Mouse (Mus musculus) lung, postnatal 0 days (tissue): ENCODE data around the gene Nckap5.

Experiments
- CTCF ChIP-seq: IDR thresholded peaks from 2 replicates; pipeline ENCODE4 v1.5.1; 2016; ENCODE audit warnings: antibody characterized with exemption, mild to moderate bottlenecking
- EP300 ChIP-seq: IDR thresholded peaks from 2 replicates; pipeline ENCODE4 v1.6.1; 2016; ENCODE audit warnings: antibody characterized with exemption, mild to moderate bottlenecking, control low read depth

DNA sequence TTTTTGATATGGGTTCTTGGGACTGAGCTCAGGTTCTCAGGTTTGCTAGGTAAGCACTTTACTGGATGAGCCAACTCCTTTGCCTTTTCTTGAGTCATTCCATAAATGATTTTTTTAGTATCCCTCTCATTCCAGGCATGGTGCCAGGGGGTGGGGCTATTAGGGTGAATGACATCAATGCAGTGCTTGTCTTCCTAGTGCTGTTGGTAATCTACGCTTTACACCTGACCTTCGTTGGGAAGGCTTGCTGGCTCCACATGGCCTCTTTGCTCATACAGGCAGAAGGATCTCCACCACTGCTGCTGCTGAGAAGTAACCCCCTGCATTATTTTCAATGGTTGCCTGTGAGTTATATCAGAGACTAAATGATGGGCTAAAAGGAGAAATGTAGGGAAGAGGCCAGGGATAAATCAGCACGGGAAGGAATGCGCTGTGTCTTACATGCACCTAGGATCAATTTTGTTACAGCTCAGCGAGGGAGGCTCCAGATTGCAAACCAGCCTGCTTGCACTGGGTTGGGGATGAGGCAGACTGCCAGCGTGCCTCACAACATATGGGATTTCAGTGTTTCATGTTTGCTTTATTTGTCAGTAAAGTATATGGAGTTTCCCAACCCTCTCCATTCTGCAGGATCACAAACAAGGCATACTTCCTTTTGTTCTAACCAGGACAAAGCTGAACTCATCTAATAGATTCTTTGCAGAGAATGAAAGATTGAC, 676.9 kb downstream of the Nckap5 start:
- TF ChIP-seq EP300 = no peak
- no peak for TF ChIP-seq CTCF
